Mouse (Mus musculus) hematopoietic stem cell, adult 5-6 weeks (primary cell): ENCODE data around the gene Abca6. TPM values are rescaled to one million over a fixed set of nuclear protein-coding genes. Genes with fewer than 3 reads are reported as not detected.

ENCODE experiments used
- ATAC-seq, 2 experiments: fragments of 125-278 bp in 1 of 2; replicated peaks in 1 of 2; 2 replicates each; pipeline ENCODE4 v1.8.0; 2016 to 2017; ENCODE audit warnings: inconsistent platforms in 2 of 2, mild to moderate bottlenecking in 2 of 2, moderate number of reproducible peaks in 2 of 2, low read depth in 1 of 2, moderate TSS enrichment in 1 of 2; ENCODE audit not compliant: low FRiP score in 2 of 2, poor library complexity in 2 of 2, severe bottlenecking in 2 of 2, insufficient read depth in 1 of 2, low TSS enrichment in 1 of 2
- total RNA-seq: library from RNA; stranded (forward); fragments of 172-1452, 232-1000 nt; gene quantifications from 2 replicates; pipeline ENCODE4 v1.2.3, GENCODE M21; 2017

The Abca6 gene
- total RNA-seq = 0.31 TPM in 1 of 2 replicates, not detected in the other

DNA sequence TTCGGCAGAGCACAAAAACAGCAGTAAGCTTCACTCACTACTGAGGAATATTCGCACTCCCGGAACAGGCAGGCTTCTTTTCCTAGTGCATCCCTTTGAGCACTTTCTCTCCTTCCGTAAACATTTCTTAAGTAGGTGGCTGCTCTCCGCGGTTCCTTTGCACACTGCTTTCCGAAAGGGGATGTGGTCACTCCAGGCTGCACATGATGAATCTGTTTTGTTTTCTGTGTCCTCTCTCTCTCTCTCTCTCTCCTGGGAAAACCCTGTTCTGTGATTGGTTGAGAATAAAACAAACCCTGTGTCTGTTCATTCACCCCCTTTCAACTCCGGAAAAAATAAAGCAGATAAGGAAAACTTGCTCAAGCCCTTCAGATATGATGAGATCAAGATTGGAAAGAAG, at the start of gene Abca6:
TSS of gene Abca6 (minus strand) at position 243 of the 400 bp plus-strand sequence.
- ATAC-seq = no peak

DNA sequence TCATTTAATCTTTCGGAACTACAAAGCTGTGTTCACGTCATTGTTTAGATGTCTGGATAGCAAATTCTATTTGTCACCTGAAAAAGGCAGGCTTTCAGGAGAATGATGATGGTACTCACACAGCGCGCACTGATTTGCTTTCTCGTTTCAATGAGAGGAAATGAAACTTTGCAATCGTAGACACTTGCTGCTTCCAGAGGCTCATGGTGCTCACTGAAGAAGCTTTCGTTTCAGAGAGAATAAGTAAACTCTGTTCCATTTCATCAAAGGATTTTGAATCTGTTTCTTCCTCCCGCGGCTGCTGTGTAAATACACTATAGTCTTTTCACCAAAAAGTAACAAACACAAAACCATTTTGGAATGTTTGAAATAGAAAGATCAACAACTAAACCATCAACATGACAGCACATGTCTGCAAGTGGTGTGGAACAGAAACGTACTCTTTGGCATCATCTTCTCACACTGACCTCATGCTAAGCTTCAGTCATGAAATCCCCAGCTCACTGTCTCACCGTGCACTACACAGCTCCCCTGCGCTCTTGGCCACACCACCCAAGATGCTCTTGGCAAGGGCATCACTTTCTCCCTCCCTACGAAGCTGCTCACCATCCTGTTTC, 46.4 kb upstream of the Abca6 start:
- ATAC-seq = no peak

DNA sequence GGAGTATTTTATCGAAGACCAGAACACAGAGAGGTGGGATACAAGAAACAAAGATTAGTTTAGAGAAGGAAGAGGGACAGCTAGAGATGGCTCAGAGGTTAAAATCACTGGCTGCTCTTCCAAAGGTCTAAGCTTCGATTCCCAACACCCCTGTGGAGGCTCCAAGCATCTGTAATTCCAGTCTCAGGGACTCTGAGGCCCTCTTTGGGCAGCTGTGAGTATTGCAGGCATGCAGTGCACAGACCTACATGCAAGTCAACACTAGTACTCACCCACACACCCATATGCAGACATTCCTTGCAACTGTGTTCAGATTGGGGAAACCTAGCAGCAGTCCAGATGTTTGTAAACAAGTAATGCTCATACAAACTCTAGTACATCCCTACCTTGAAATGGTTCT, 39.0 kb upstream of the Abca6 start:
- no peak for ATAC-seq

DNA sequence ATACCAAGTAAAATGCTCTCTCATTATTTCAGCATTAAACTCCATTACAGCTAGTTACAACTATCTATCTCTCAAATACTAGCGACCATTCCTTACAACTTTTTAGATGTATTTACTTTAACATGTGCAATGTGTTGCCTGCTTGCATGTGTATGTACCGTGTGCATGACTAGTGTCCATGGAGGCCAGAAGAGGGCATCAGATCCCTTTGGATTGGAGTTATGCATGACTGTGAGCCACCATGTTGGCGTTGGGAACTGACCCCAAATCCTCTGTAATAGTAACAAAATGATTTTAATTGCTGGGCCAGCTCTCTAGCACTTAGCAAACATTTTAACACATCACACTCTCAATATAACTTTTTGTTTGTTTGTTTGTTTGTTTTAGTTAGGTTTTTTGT, 36.8 kb upstream of the Abca6 start:
- no peak for ATAC-seq

DNA sequence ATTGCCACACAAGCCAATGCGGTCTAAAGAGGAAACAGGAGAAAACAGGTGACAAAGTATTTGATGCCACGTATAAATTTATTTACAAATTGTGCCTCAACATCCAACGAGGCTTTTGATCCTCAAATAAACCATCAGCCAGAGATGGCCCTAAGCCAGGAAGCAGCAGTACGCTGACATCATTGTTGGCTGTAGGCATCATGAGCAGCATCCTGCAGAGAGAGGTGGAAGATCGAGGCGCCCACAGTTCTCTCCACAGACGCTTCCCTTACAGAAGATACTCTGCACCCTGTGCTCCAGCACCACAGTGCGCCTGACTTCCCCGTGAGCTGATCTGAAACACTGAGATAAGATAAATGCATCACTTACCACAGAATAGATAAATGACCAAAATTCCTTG, 36.1 kb upstream of the Abca6 start:
- ATAC-seq = no peak

DNA sequence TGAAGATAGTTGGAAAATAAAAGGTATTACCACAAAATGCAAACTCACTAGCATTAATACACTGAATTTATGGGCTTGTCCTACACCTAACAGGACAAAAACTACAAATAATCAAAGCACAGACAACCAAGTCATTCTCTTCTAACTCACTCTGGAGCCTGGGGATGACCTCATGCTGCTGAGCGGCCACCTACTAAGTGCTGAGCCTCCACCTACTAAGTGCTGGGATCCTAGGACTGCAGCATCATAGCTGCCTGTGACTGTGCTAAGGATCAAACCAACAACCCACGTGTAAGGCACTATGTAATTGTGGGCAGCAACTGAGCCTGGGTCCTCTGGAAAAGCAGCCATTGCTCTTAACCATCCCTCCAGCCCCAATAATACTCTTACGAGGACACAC, 34.8 kb upstream of the Abca6 start:
- no peak for ATAC-seq

DNA sequence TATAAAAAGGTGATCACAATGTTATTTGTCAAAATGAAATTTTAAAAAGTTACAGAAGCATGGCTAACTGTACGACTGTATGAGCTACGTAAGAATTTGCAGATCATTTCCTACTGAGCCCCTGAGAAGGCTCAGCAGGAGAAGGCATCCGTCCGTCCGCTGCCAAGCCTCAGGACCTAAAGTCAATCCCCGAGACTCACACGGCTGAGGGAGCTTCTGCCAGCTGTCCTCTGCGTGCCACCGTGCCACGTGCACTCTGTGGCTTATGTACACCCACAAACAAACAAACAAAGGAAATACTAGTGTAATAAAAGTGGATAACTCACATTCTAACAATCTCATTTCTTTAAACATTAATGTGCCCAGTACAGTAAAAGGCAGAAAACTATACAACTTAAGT, 33.3 kb upstream of the Abca6 start:
- peak; percentile 37 to 71 for ATAC-seq

DNA sequence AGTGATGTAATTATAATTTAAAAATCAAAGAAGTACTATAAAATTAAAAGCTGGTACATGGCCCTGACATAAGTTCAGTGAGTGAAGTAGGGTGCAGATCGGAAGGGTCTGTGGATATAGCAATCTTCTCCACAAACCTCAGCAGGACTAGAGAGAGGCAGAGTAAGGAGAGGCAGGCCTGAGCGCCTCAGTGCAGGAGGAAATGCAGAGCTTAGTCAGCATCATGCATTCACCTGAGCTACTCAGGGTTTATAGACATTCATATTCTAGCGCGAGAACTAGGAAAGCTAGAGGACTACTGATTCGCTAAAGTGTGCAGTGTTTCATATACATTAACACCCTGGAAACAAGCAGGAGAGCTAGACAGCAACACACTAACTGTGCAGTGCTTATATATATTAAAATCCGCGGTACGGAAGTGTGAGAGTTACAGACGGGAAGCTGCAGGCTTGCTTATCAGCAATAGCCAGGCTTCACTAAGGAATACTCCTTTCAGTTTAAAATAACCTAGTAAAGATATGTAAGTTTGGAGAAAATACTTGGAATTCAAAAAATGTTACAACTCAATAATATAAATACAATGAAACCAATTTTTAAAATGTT, 32.7 kb upstream of the Abca6 start:
- ATAC-seq = peak; percentile 51 to 53; a peak in 2 of 4 replicates

DNA sequence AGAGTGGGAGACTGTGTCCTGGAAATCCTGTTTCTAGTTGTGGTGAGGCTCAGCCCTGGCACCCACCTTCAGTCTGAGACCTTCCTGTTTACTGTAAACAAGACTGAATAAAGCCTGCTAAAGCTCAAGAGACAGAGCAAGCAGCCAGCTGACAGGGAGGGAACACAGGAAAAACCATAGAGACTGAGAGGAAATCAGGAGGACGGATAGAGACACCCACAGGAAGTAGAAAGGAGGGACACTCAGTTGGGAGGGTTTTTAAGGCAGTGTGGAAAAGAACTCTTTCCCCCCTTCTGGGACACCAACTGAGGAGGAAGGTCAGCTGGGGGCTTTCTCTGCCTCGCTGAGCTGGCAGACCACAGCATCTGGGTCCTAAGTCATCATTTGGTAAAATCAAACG, 23.2 kb upstream of the Abca6 start:
- ATAC-seq = no peak

DNA sequence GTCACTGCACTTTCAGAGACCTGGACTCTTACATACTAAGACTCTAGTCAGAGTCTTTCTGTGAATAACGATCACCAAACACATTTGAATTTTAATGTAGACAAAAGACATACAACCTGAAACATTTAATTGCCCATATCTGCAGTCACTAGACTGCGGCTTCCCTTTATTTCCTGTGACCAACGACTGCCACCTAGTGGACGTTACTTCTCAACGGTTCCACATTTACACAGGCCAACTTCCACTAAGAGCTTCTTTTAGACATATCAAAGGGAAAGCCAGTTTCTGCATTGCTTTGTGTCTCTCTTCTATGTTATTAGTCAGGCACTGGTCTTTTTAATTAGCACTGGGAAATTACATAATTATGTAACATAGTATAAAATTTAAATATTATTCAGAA, 20.2 kb upstream of the Abca6 start:
- ATAC-seq = peak; percentile 78 to 91; a peak in 3 of 4 replicates

DNA sequence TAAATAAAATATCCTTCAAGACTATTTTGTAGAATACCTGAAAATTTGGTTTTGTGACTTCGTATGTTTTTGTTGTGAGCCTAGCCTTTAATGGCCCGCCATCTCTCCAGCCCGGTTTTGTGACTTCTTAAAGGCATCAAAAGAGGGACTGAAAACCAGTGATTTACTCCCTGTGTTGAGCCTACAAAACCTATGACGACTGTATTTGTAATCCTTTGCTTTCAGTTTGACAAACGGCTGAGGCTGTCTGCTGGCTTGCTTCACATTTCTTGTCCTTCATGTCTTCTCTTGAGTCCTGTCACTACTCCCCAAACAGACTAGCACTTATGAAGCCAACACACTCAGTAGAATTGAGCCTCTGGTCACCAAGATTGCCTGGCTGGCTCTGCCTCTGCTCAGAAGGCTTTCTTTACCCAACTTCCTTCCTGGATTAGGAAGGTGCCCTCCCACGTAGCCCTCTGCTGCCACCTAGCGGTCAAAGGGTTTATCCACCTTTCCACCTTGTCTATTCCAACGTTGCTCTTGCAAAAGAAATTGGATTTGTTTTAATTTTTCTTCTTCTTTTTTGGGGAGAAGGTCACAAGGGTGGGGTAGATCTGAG, 16.8 kb upstream of the Abca6 start:
- peak; percentile 89 to 95 for ATAC-seq

DNA sequence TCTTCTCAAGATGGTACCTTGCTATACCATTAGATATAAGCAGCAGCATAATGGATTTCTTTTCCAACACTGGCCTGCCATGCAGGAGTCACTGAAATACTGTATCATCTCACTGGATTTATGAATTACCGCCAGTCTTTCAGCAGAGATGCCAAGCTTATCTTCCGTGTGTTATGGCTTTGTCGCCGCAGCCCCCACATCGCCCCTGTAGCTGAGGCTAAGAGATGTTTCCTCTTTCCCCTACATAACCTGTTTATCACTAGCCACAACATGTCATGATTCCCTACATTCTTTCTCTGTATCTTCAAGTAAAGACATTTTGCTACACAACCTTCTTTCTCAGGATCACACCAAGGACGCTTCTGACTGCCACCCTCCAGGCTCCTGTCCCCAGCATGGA, 15.7 kb upstream of the Abca6 start:
- ATAC-seq = no peak

DNA sequence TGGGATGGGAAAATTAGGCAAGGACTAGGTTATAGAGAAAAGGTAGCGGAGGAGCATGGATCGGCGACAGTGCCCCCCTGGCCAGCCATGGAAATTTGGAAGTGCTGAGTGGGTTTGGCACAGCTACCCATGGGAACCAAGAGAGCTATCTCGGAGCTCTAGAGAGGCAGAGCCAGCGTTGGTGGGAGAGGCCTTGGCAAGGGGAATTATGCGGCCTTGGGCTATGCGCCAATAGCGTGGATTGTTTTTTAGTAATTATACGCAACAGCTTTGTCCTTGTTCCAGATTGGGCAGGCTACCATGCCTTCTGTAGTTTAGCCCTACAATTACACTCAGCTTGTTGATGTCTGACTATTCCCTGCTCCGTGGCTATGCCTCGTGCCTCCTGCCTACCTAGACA, 15.2 kb upstream of the Abca6 start:
- no peak for ATAC-seq

DNA sequence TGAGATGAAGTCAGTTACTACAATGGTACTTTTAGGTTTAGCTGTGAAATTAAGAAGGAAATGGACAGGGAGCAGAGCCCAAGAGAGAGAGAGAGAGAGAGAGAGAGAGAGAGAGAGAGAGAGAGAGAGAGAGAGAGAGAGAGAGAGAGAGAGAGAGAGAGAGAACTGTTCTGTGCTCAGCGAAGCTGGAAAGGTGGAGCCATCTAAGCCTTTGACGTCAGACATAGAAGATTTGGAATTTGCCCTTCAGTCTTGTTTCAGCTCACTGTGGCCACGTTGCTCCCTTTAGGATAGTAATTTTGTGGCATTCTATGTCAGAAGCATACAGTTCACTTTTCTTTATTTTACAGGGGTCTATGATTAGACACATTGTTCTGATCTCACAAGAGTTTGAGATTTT, 10.3 kb upstream of the Abca6 start:
- ATAC-seq = no peak

DNA sequence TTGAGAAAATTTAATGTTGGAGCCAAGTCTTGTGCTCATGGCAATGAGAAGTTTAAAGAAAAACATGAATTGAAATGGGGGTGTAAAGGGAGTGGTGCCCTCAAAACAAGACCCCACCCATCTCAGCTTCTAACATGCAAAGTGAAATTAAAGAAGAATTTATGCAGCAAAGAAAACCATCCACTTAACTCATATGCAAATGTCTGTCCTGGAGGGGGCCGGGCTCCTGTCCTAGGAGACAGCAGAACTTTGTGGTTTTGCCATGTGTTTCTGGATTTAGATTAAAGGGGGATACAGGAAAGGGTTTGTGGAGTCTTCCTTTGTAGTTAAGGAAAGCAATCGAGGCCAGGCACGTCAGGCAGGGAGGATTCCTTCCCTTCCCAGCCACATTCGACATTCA, 6.3 kb upstream of the Abca6 start:
- ATAC-seq = no peak

DNA sequence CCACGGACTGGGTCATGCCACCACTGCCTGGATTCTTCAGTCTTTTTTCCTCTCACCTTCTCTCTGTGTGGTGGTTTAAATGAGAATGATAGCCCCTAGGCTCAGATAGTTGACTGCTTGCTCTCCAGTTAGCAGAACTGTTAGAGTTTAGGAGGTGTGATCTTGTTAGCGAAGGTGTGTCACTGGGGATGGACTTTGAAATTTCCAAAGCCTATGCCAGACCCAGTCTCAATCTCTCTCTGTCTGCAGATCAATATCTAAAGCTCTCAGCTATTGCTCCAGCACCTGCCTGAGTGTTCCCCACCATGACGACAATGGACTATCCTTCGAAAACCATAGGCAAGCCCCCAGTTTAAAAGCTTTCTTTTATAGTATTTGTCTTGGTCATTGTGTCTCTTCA, 5.5 kb upstream of the Abca6 start:
- no peak for ATAC-seq

DNA sequence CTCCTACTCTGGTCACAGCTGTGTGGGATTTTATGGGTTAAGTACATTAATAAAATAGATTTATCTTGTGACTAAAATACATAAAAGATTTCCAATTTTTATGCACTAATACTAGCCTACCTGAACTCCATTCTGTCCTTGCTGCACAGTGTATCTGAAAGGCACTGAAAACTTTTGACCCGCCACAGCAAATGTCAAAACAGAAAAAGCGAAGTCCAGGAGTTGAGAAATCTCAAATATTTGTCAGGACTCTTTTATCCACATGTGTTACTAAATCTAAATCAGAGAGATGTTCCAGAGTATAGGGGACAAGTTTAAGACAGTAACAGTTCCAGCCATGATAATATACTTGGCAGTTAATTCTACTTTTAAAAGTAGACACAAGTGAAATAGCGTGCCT, 680 bp upstream of the Abca6 start:
- no peak for ATAC-seq

DNA sequence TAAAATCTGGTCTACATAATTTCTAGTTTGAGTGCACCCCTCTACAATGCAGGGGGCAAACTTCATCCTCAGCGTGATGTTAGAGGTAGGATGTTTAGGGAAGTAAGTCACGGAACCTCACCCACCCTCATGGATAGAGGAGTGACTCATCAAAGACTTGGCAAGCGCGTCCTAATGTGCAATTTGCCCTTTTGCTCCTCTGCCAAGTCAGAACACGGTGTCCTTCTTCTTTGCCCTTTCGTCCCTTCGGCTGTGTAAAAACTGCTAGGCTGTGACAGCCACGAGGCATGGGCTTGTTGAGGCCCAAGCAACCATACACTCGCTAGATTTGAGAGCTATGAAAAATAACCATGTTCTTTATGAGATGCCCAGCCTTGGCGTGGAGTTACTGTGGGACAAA, 6.8 kb downstream of the Abca6 start:
- no peak for ATAC-seq

DNA sequence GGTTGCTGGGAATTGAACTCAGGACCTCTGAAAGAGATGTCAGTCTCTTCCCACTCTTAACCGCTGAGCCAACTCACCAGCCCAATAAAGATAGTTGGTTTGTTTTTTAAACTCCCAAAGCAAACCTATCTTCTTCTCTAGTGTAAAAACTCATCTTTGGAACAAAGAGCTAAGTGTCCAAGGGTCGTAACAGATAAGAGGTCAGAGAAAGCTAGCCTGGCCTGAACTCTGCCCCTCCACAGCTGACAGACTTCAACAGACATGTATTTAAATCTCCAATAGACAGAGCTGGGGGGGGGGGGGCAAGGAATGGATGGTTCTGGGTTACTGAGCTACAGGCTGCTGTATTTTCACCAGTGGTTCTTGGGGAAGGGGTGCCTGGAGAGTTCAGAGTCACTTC, 14.1 kb downstream of the Abca6 start:
- ATAC-seq = no peak
